Mouse (Mus musculus) hindbrain, postnatal 0 days (tissue): Measurements from ENCODE around the gene Mlxip. TPM values are rescaled to one million over a fixed set of nuclear protein-coding genes. Genes with fewer than 3 reads are reported as not detected.

Experiments used
- ATAC-seq: fragments of 200-750 bp; cut with Nextera tagmentation; 2 replicates; pipeline ENCODE4 v1.8.0; 2017; ENCODE audit warnings: mild to moderate bottlenecking, moderate TSS enrichment, moderate library complexity
- DNase-seq: peaks from one replicate; pipeline ENCODE4 v3.0.0-alpha.2; 2015; ENCODE audit warnings: low spot score
- H3K27ac ChIP-seq: fragments of 300-500 bp; sonication (generic); 2 replicates; pipeline ENCODE4 v1.5.1; 2014; ENCODE audit warnings: mild to moderate bottlenecking
- H3K27me3 ChIP-seq: fragments of 300-500 bp; sonication (generic); 2 replicates; pipeline ENCODE4 v1.6.1; 2014; ENCODE audit warnings: low read length, mixed read lengths; ENCODE audit not compliant: insufficient read depth
- H3K36me3 ChIP-seq: fragments of 300-500 bp; sonication (generic); 2 replicates; pipeline ENCODE4 v1.6.1; 2014; ENCODE audit warnings: low read length, mixed read lengths; ENCODE audit not compliant: insufficient read depth
- H3K4me1 ChIP-seq: fragments of 300-500 bp; sonication (generic); 2 replicates; pipeline ENCODE4 v1.6.1; 2014; ENCODE audit warnings: antibody characterized with exemption, low read length, mixed read lengths; ENCODE audit not compliant: insufficient read depth
- H3K4me2 ChIP-seq: fragments of 300-500 bp; sonication (generic); 2 replicates; pipeline ENCODE4 v1.6.1; 2014; ENCODE audit warnings: low read depth, mild to moderate bottlenecking, low read length, moderate library complexity, mixed read lengths
- H3K4me3 ChIP-seq: fragments of 300-500 bp; sonication (generic); 2 replicates; pipeline ENCODE4 v1.5.1; 2014; ENCODE audit warnings: low read length
- H3K9ac ChIP-seq: fragments of 300-500 bp; sonication (generic); replicated peaks from 2 replicates; pipeline ENCODE4 v1.6.1; 2014; ENCODE audit warnings: mild to moderate bottlenecking, low read length, moderate library complexity, mixed read lengths
- H3K9me3 ChIP-seq: fragments of 300-500 bp; sonication (generic); 2 replicates; pipeline ENCODE4 v1.6.1; 2016; ENCODE audit warnings: low read length, mixed read lengths
- CTCF ChIP-seq: IDR thresholded peaks from 2 replicates; pipeline ENCODE4 v1.5.1; 2016; ENCODE audit warnings: antibody characterized with exemption, control low read depth, low read depth
- WGBS: fragments of 180-500 bp; shearing (Covaris S2); extraction: QIAGEN DNeasy Blood & Tissue Kit; methylation state at CpG from one replicate; pipeline ENCODE4 v1.1.7; 2014; 5-methylcytosine and 5-hydroxymethylcytosine counted together
- polyA plus RNA-seq: library from polyadenylated mRNA; unstranded; fragments of >200 nt; fragmentation: Nextera tagmentation; extraction: Ambion mirVana; gene quantifications from 2 replicates; pipeline ENCODE4 v1.2.1, GENCODE M21; 2015
- total RNA-seq: library from RNA; depleted of rRNA; stranded (reverse); fragments of >200 nt; gene quantifications from 2 replicates; pipeline ENCODE4 v1.2.3, GENCODE M21; 2014; rRNA removed

Mlxip gene
- total and polyA plus RNA-seq, 2 experiments from 2014 or later = 12.5 to 16.8 TPM

DNA sequence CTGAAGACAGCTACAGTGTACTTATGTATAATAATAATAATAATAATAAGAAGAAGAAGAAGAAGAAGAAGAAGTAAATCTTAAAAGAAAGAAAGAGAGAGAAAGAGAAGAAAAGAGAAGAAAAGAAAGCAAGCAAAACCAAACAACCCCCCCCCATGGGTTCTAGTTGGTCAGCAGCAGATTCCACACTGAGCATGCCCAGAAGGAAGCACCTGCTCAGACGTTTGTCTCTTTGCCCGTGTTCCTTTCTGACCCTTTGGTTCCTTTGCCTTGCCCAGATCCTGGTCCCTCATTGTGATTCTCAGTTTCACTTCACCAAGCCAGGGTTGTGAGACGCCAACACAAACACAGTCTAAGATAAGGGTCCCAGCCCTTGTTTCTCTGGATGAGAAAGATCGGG, 107.4 kb downstream of the Mlxip start:
- H3K4me3 ChIP-seq = no peak overlapping the region
- TF ChIP-seq CTCF = no peak

More for the DNA sequence above, 107.4 kb downstream of the Mlxip start:
- H3K9me3 ChIP-seq = no peaks in the 10 kb centered on the region
- peaks cover 4% of the 10 kb centered on the region; the same call in 1 of the 2 replicates for H3K4me1 ChIP-seq
- ATAC-seq (no peak), DNase-seq (no peak)
- H3K36me3 ChIP-seq = no peaks in the 10 kb centered on the region
- H3K27me3 ChIP-seq = no peaks in the 10 kb centered on the region
- no peak overlapping the region for H3K27ac ChIP-seq
- 76% methylated on average over 4 of the region's 4 CpGs for WGBS
- H3K9ac ChIP-seq = no peak overlapping the region
- no peak overlapping the region for H3K4me2 ChIP-seq

Other genes with a start within 250 kb of the Mlxip start
- gene Psmd9, start 225.4 kb upstream of the Mlxip start, total RNA-seq = 28.5 and 30.8 TPM in 2 replicates
- gene Psmd9, start 225.4 kb upstream of the Mlxip start, polyA plus RNA-seq = 86.1 and 87.2 TPM in 2 replicates
- not detected in 2 replicates for gene Hpd, start 212.1 kb upstream of the Mlxip start, total RNA-seq
- gene Hpd, start 212.1 kb upstream of the Mlxip start, polyA plus RNA-seq = not detected in 2 replicates
- 2.4 and 2.8 TPM in 2 replicates for gene Wdr66, start 142.7 kb upstream of the Mlxip start, total RNA-seq
- gene Wdr66, start 142.7 kb upstream of the Mlxip start, polyA plus RNA-seq = 0.69 and 1.4 TPM in 2 replicates
- gene Bcl7a, start 51.0 kb upstream of the Mlxip start, total RNA-seq = 42.4 and 42.6 TPM in 2 replicates
- gene Bcl7a, start 51.0 kb upstream of the Mlxip start, polyA plus RNA-seq = 25.1 and 25.6 TPM in 2 replicates
- 0.10 TPM in 1 of 2 replicates, not detected in the other for gene Lrrc43, start 94.5 kb downstream of the Mlxip start, total RNA-seq
- gene Lrrc43, start 94.5 kb downstream of the Mlxip start, polyA plus RNA-seq = 0.88 and 0.98 TPM in 2 replicates
- not detected in 2 replicates for gene Il31, start 94.7 kb downstream of the Mlxip start, total RNA-seq
- gene Il31, start 94.7 kb downstream of the Mlxip start, polyA plus RNA-seq = not detected in 2 replicates
- 2.5 and 4.5 TPM in 2 replicates for gene B3gnt4, start 115.7 kb downstream of the Mlxip start, total RNA-seq
- gene B3gnt4, start 115.7 kb downstream of the Mlxip start, polyA plus RNA-seq = 0.87 and 1.4 TPM in 2 replicates
- 61.3 and 76.7 TPM in 2 replicates for gene Diablo, start 129.4 kb downstream of the Mlxip start, total RNA-seq
- gene Diablo, start 129.4 kb downstream of the Mlxip start, polyA plus RNA-seq = 89.4 and 99.6 TPM in 2 replicates
- gene Gm49027, start 130.7 kb downstream of the Mlxip start, total RNA-seq = 0.14 and 0.52 TPM in 2 replicates
- 0.39 and 0.68 TPM in 2 replicates for gene Gm49027, start 130.7 kb downstream of the Mlxip start, polyA plus RNA-seq
- gene Vps33a, start 178.2 kb downstream of the Mlxip start, total RNA-seq = 46.5 and 55.6 TPM in 2 replicates
- 34.0 and 34.7 TPM in 2 replicates for gene Vps33a, start 178.2 kb downstream of the Mlxip start, polyA plus RNA-seq